Mouse (Mus musculus) colon, adult 2 months (tissue): ENCODE data around the gene Lman2l. TPM values are rescaled to one million over a fixed set of nuclear protein-coding genes. Genes with fewer than 3 reads are reported as not detected.

ENCODE experiments used
- polyA plus RNA-seq: library from polyadenylated mRNA; depleted of rRNA; stranded (reverse); fragments of >200 nt; gene quantifications from 2 replicates; pipeline ENCODE4 v1.2.3, GENCODE M21; 2012; rRNA removed

Gene Lman2l
- 8.3 and 9.2 TPM in 2 replicates for polyA plus RNA-seq

DNA sequence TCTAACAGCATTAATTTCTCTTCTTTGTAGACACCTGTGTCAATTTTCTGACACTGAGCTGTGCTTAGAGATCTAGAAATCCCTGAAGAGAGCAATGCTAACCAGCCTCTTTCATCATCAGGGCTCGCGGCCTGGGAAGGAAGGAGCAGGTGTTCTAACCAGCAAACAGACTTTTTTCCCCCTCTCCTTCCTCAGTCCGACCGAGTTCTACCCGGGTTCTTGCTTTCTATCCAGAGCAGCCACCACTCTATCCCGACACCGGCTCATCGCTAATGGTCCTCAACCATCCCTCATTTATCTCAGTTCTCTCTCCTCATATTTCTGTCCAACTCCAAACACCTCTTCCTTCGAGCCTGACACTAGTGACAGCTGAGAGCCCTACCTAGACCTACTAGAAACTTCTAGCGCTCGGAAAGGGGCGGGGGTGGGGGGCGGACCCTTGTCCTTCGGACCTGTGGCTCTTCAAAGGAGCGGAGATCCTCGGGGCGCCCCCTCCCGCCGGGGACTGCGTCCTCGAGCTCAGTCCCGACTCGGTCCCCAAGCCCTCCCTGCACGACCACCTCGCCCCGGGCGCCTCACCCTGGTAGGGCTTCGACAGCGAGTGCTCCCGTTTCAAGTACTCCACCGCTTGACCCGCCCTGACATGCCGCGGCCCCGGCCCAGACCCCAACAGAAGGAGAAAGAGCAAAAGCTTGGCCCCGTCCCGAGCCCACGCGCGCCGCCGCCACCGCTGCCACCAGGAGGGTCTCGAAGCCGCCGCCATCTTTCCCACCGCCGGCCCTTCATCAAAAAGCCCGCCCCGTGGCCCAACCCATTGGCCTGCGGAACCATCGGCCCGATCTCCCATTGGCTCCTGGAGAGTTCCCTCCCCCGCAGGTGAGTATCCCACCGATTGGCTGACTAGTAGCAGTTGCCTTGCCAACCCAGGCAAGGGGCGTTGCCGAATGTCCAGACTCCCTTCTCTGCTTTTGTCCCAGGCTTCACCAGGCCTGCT is at the start of gene Lman2l:
TSS of gene Lman2l (minus strand) at position 801 of the 994 bp plus-strand sequence.

DNA sequence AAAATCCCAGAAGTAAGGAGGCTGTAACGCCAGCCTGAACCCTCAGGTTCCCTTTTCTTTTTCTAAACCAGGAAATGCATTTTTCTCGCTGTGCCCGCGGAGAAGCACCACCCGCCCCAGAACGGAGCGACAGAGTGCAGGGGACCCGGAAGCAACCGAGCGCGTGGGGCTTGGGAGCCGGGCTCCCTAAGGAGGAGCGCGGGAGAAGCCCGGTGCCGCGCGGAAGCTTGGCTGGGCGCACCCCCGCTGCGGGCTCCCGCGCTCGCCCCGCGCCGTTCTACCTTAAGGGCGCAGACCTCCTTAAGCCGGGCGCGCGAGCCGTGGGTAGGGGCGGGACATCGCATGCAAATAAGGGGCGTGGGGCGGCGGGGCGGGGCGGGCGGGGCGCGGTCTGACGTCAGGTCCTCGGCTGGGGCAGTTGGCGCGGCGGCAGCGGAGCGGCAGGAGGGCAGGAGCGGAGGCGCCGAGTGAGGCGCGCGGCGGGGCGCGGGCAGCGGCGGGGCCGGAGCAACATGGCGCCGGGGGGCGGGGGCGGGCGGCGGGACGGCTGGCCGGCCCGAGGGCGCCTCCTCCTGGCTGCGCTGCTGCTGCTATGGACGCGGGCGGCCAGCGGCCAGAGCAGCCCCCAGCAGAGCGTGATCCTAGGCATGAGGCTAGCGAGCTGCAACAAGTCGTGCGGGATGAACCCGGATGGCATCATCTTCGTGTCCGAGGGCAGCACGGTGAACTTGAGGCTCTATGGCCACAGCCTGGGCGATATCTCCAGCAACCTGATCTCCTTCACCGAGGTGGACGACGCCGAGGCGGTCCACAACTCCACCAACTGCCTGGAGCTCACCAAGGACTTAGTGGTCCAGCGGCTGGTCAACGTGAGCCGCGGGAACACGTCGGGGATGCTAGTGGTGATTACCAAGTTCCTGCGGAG is 26.4 kb upstream of the Lman2l start, which contains the start of gene Cnnm4:
TSS of gene Cnnm4 (plus strand) at position 440 of the 925 bp plus-strand sequence.

DNA sequence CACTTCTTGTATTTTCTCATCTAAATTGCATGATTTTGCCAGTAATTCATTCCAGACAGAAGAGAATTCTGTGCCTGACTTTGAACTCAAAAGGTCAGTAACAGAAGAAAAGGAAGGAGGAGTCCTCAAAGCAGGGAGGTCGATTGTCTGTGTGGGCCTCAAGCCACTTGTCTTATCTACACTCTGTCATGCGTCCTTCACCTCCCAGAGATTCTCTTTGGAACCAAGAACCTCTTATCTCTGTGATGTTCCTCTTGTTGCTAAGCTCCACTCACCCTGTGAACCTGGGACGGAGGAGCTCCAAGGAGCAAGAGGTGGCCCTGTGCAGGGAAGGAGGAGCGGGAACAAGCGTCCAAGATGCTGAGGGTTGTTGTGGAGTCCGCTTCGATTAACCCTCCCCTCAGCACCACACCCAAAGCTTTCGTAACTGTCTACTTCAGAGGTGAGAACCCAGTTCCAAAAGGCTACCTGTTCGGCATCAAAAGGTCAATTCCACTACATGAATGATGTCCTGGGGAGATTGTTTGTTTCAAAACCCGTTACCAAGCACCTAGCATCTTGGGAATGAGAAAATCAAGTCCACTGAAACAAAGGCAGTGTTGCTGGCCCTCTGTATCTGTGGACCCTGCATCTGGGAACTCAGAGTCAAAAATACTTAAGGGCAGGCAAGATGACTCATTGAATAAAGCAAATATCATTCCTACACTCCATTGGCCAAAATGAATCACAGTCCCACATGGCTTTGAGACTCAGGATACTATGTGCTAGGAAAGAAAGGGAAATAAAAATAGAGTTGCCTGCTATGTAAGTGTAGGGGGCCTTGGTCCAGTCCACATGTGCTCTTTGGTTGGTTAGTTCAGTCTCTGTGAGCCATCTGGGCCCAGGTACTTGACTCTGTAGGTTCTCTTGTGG is 72.9 kb downstream of the Lman2l start, which contains the start of gene Fer1l5:
TSS of gene Fer1l5 (plus strand) at position 358 of the 912 bp plus-strand sequence.

Other genes with a start within 250 kb of the Lman2l start
- 14.6 and 14.7 TPM in 2 replicates for gene Uggt1, start 200.6 kb downstream of the Lman2l start, polyA plus RNA-seq
- 107 and 108 TPM in 2 replicates for gene Neurl3, start 170.6 kb downstream of the Lman2l start, polyA plus RNA-seq
- gene Arid5a, start 137.5 kb downstream of the Lman2l start, polyA plus RNA-seq, result 7.8 and 7.9 TPM in 2 replicates
- 43.8 and 55.9 TPM in 2 replicates for gene Kansl3, start 76.1 kb downstream of the Lman2l start, polyA plus RNA-seq
- not detected in 2 replicates for gene Fer1l5, start 73.0 kb downstream of the Lman2l start, polyA plus RNA-seq
- 209 and 224 TPM in 2 replicates for gene Cnnm4, start 26.3 kb upstream of the Lman2l start, polyA plus RNA-seq
- 30.6 and 31.2 TPM in 2 replicates for gene Cnnm3, start 66.6 kb upstream of the Lman2l start, polyA plus RNA-seq
- gene Ankrd23, start 91.6 kb upstream of the Lman2l start, polyA plus RNA-seq, result 14.0 and 16.0 TPM in 2 replicates
- gene Gm42417, start 94.2 kb upstream of the Lman2l start, polyA plus RNA-seq, result not detected in 2 replicates
- gene Ankrd39, start 102.2 kb upstream of the Lman2l start, polyA plus RNA-seq, result 23.2 and 24.1 TPM in 2 replicates
- 11.5 and 11.7 TPM in 2 replicates for gene Sema4c, start 113.1 kb upstream of the Lman2l start, polyA plus RNA-seq
- 1.5 and 1.8 TPM in 2 replicates for gene Fam178b, start 237.9 kb upstream of the Lman2l start, polyA plus RNA-seq
- 927 and 1,094 TPM in 2 replicates for gene Cox5b, start 246.2 kb upstream of the Lman2l start, polyA plus RNA-seq